ENCODE assay signal across 26 mouse cellular contexts in the genomic region with DNA sequence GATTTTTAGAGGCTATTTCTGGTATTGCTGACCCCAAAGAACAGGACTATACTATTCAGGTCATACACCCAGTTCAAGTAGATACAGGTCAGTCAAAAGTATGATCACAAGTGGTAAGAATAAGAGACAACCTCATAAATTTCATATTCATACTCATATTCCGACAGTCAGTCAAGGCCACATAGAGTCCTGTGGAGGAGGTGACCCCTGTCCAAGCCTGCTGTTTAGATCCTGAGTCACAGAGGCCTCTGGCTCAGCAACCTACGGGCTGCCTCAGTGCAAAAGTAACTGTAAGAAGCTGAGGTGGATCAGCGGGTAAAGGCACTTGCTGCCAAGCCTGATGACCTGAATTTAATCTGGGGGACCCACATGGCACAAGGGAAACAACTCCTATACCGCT. TPM values are rescaled to one million over a fixed set of nuclear protein-coding genes. Genes with fewer than 3 reads are reported as not detected.
"Had no signal": no experiment of that assay in that cellular context is flagged by ENCODE, and none has a peak within 500 bp of the region (broad histone marks: within the 10 kb centered on the region; RNA-seq: fewer than 3 reads in every experiment).

No protein-coding gene starts in this region.

- H3K9ac ChIP-seq: lung, embryonic 14.5 days; midbrain, embryonic 13.5 days; neural tube, embryonic 13.5 days; neural tube, embryonic 15.5 days had no signal

- H3K4me2 ChIP-seq: lung, embryonic 14.5 days; midbrain, embryonic 13.5 days; neural tube, embryonic 13.5 days; neural tube, embryonic 15.5 days had no signal

- ATAC-seq: midbrain, embryonic 13.5 days; midbrain, embryonic 16.5 days had no signal

- H3K9me3 ChIP-seq: midbrain, embryonic 10.5 days; midbrain, embryonic 13.5 days; neural tube, embryonic 13.5 days; neural tube, embryonic 15.5 days had no signal

- H3K27me3 ChIP-seq: midbrain, embryonic 13.5 days; neural tube, embryonic 13.5 days; neural tube, embryonic 15.5 days had no signal

- H3K27ac ChIP-seq: midbrain, embryonic 10.5 days; midbrain, embryonic 13.5 days; neural tube, embryonic 13.5 days; neural tube, embryonic 15.5 days had no signal

- DNase-seq: lung, adult 18-20 months; lung, embryonic 14.5 days; lung, postnatal 10 days; lung, postnatal 4 days; retina, postnatal 1 day; right cerebral cortex, adult 18-20 months; right cerebral cortex, postnatal 25 days; right cerebral cortex, postnatal 4 days; spleen, adult 18-20 months; thymus, adult 18-20 months; thymus, postnatal 14 days; thymus, postnatal 36 days had no signal

- H3K4me3 ChIP-seq: midbrain, embryonic 10.5 days; midbrain, embryonic 13.5 days; myocyte; neural tube, embryonic 13.5 days; neural tube, embryonic 15.5 days had no signal

RNA-seq across cellular contexts. Expression of gene Gm11037, which starts 20.7 kb away (rescaled TPM):
- total RNA-seq: megakaryocyte, adult 5-6 weeks; megakaryocyte-erythroid progenitor cell, adult 5-6 weeks had no signal
- polyA plus RNA-seq: lung, embryonic 14.5 days; lung, embryonic 16.5 days; midbrain, embryonic 10.5 days; midbrain, embryonic 13.5 days; midbrain, embryonic 16.5 days; myocyte; neural tube, embryonic 11.5 days; neural tube, embryonic 13.5 days; neural tube, embryonic 15.5 days; small intestine, adult 2 months; stomach, embryonic 14.5 days; stomach, embryonic 16.5 days; thymus, postnatal 0 days had no signal

RNA-seq across cellular contexts. Expression of gene Hspa12b, which starts 27.0 kb away (rescaled TPM):
- total RNA-seq: megakaryocyte, adult 5-6 weeks had no signal
